Mouse (Mus musculus) ovary, adult 2 months (tissue): ENCODE measurements around the gene Mrpl50. TPM values are rescaled to one million over a fixed set of nuclear protein-coding genes. Genes with fewer than 3 reads are reported as not detected.

Source experiments
- polyA plus RNA-seq: library from polyadenylated mRNA; depleted of rRNA; stranded (reverse); fragments of >200 nt; gene quantifications from 2 replicates; pipeline ENCODE4 v1.2.3, GENCODE M21; 2012; rRNA removed

The Mrpl50 gene
- polyA plus RNA-seq: 1.3 and 1.5 TPM in 2 replicates

GRCm38 (mm10) chr4:49520572-49521340, at the start of gene Mrpl50, which contains the start of gene Zfp189:
Mrpl50 (minus strand) TSS chr4:49521093.
Zfp189 (plus strand) TSS chr4:49521176.

GRCm38 (mm10) chr4:49549383-49549782, 28.5 kb upstream of the Mrpl50 start, which contains the start of gene Aldob:
Aldob (minus strand) TSS chr4:49549546.

GRCm38 (mm10) chr4:49506386-49506785, 14.5 kb downstream of the Mrpl50 start, which contains the start of gene Baat:
Baat (minus strand) TSS chr4:49506557.

GRCm38 (mm10) chr4:49473435-49474100, 47.3 kb downstream of the Mrpl50 start, which contains the start of gene Acnat1:
Acnat1 (minus strand) TSS chr4:49473912.

Other genes with a start within 250 kb of the Mrpl50 start
- gene Acnat2, start 112.9 kb downstream of the Mrpl50 start, polyA plus RNA-seq: 0.09 TPM in 1 of 2 replicates, not detected in the other
- not detected in 2 replicates for gene Acnat1, start 47.2 kb downstream of the Mrpl50 start, polyA plus RNA-seq
- 0.07 TPM in 1 of 2 replicates, not detected in the other for gene Baat, start 14.5 kb downstream of the Mrpl50 start, polyA plus RNA-seq
- 1.1 and 1.3 TPM in 2 replicates for gene Zfp189, start 83 bp upstream of the Mrpl50 start, polyA plus RNA-seq
- 1.00 and 2.8 TPM in 2 replicates for gene Aldob, start 28.5 kb upstream of the Mrpl50 start, polyA plus RNA-seq
- 21.6 and 24.4 TPM in 2 replicates for gene Tmem246, start 76.8 kb upstream of the Mrpl50 start, polyA plus RNA-seq
- 18.7 and 21.6 TPM in 2 replicates for gene Rnf20, start 110.9 kb upstream of the Mrpl50 start, polyA plus RNA-seq
- not detected in 2 replicates for gene Ppp3r2, start 160.9 kb upstream of the Mrpl50 start, polyA plus RNA-seq